Mouse (Mus musculus) E14TG2a.4 (cell line): ENCODE data around the gene Ablim2.

ENCODE experiments used
- CTCF ChIP-seq: conservative IDR thresholded peaks from 2 replicates; pipeline ENCODE4 v1.5.1; 2014; ENCODE audit warnings: low read length
- NANOG ChIP-seq: IDR thresholded peaks from 2 replicates; pipeline ENCODE4 v1.6.1; 2014; ENCODE audit warnings: borderline replicate concordance, low read length, mixed read lengths
- POU5F1 ChIP-seq: IDR thresholded peaks from 2 replicates; pipeline ENCODE4 v1.6.1; 2014; ENCODE audit warnings: low read length, borderline replicate concordance

DNA sequence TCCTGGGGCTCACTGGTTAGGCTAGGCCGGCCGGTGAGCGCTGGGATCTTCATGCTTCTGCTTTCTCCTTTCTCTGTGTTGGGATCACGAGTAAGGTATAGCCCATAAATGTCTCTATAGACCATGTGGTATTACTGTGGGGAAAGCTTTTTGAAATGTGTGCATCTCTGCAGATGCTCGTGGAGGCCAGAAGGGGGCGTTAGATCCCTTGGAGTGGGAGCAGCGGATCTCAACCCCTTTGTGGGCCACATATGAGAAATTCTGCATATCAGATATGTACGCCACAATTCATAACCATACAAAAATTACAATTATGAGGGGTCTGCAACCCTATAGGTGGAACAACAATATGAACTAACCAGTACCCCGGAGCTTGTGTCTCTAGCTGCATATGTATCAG lies 131.3 kb downstream of the Ablim2 start:
- TF ChIP-seq CTCF (peak; percentile 72), POU5F1 (no peak), NANOG (no peak)
